In the genomic region with DNA sequence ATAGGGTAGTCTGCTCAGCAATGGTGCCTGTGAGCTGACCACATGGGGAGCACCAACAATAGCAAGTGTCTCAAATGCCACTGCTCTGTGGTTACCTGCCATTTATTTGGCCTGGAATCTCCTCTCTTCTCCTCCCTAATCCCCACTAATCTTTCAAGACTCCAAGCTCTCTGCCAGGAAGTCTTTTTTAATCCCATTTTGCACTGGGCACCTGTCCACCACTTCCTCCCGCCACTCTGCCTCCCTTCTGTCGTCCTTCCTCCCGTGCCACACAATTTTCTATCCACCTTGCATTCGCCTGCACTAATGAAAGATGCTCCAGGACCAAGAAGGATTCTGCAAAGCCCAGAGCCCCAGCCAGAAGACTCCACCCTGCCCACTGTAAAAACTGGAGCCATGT, we compare ENCODE assay signal across 21 mouse cellular contexts.
DNase-seq lines count a peak whose midpoint lies in the region; ATAC-seq lines count a peak whose summit lies in the region.
"Had no signal": no experiment of that assay in that cellular context is flagged by ENCODE, and none has a peak within 500 bp of the region (broad histone marks: within the 10 kb centered on the region; RNA-seq: fewer than 3 reads in every experiment).

No protein-coding gene starts in this region.

- H3K4me1 ChIP-seq in hindbrain, embryonic 13.5 days (replicated peaks), result peaks cover 18% of the 10 kb centered on the region
- H3K4me1 ChIP-seq: limb, embryonic 13.5 days; midbrain, embryonic 13.5 days; stomach, embryonic 15.5 days had no signal

- no peak overlapping the region for H3K27ac ChIP-seq in hindbrain, embryonic 13.5 days
- H3K27ac ChIP-seq: kidney, postnatal 0 days; layer of hippocampus, adult 2 months; limb, embryonic 13.5 days; liver, embryonic 14.5 days; midbrain, embryonic 13.5 days; neural tube, embryonic 13.5 days; stomach, embryonic 15.5 days had no signal

- H3K9me3 ChIP-seq in hindbrain, embryonic 13.5 days, result no peaks in the 10 kb centered on the region
- H3K9me3 ChIP-seq: limb, embryonic 13.5 days; midbrain, embryonic 13.5 days; neural tube, embryonic 13.5 days; stomach, embryonic 15.5 days had no signal

- peak; percentile 0 to 7 for DNase-seq in layer of hippocampus, postnatal 10 days (ENCODE audit: low spot score in 2 of 2)
- DNase-seq in layer of hippocampus, postnatal 25 days (ENCODE audit: extremely low spot score in 1 of 2, low spot score in 1 of 2), result no peak
- peak; percentile 30 for DNase-seq in testis, postnatal 10 days (ENCODE audit: low spot score)
- DNase-seq in testis, postnatal 14 days (ENCODE audit: low spot score), result no peak
- DNase-seq in cerebellum, postnatal 10 days, result peak; percentile 78 to 80
- no peak for DNase-seq in lung, postnatal 25 days (ENCODE audit: low spot score)
- DNase-seq: adrenal gland, adult 8-10 months; heart, postnatal 4 days; kidney, adult 18-20 months; right cerebral cortex, postnatal 14 days; spleen, adult 18-20 months had no signal

- H3K27me3 ChIP-seq in hindbrain, embryonic 13.5 days, result no peaks in the 10 kb centered on the region
- H3K27me3 ChIP-seq: limb, embryonic 13.5 days; midbrain, embryonic 13.5 days; neural tube, embryonic 13.5 days; stomach, embryonic 15.5 days had no signal

- H3K36me3 ChIP-seq in hindbrain, embryonic 13.5 days, result no peaks in the 10 kb centered on the region
- H3K36me3 ChIP-seq: limb, embryonic 13.5 days; midbrain, embryonic 13.5 days; neural tube, embryonic 13.5 days; stomach, embryonic 15.5 days had no signal

- H3K9ac ChIP-seq in hindbrain, embryonic 13.5 days, result no peak overlapping the region
- H3K9ac ChIP-seq: limb, embryonic 13.5 days; liver, embryonic 14.5 days; midbrain, embryonic 13.5 days; neural tube, embryonic 13.5 days; stomach, embryonic 15.5 days had no signal

- H3K4me2 ChIP-seq in hindbrain, embryonic 13.5 days, result no peak overlapping the region
- H3K4me2 ChIP-seq: limb, embryonic 13.5 days; midbrain, embryonic 13.5 days; neural tube, embryonic 13.5 days; stomach, embryonic 15.5 days had no signal

- ATAC-seq in hindbrain, embryonic 13.5 days (ENCODE audit: low FRiP score), result no peak
- ATAC-seq: hindbrain, embryonic 16.5 days; lung, postnatal 0 days; midbrain, embryonic 13.5 days had no signal

- 63% methylated on average over 4 of the region's 4 CpGs for WGBS in hindbrain, embryonic 13.5 days

- H3K4me3 ChIP-seq in hindbrain, embryonic 13.5 days, result no peak overlapping the region
- H3K4me3 ChIP-seq: layer of hippocampus, adult 2 months; limb, embryonic 13.5 days; midbrain, embryonic 13.5 days; neural tube, embryonic 13.5 days; stomach, embryonic 15.5 days had no signal

Comparison
In these comparisons a context has a peak if more than half of its experiments do, and no peak if none do; other contexts are left out.
1. DNase-seq: peak in layer of hippocampus, postnatal 10 days (2 of 2), testis, postnatal 10 days (single experiment) and cerebellum, postnatal 10 days (2 of 2); none in layer of hippocampus, postnatal 25 days (0 of 2), testis, postnatal 14 days (single experiment) and lung, postnatal 25 days (single experiment).